Mouse (Mus musculus) heart, postnatal 4 days (tissue): ENCODE data around the gene Drc3. TPM values are rescaled to one million over a fixed set of nuclear protein-coding genes. Genes with fewer than 3 reads are reported as not detected.
A peak's percentile ranks its signal among the peaks of the same experiment; 100 is the strongest.

Source experiments
- DNase-seq: peaks from one replicate; pipeline ENCODE4 v3.0.0; 2021
- total RNA-seq, 2 experiments: library from RNA; stranded (reverse); gene quantifications; 2 replicates each; pipeline ENCODE4 v1.2.3; 2021

Drc3 gene
- total RNA-seq, result 1 to 10 TPM; 1.8 to 2.4 TPM

GRCm38 (mm10) chr11:60352559-60353411 is at the start of gene Drc3, which contains the start of gene Tom1l2:
TSS of gene Drc3 (plus strand) at chr11:60353329.
TSS of gene Tom1l2 (minus strand) at chr11:60352905.
- peak; percentile 99 for DNase-seq

GRCm38 (mm10) chr11:60303497-60303896 is 49.6 kb upstream of the Drc3 start:
- no peak for DNase-seq

GRCm38 (mm10) chr11:60305611-60306010 is 47.5 kb upstream of the Drc3 start:
- no peak for DNase-seq

- DNase-seq, result peak; percentile 63
These were observed 46.3 kb upstream of the Drc3 start for GRCm38 (mm10) chr11:60306834-60307233.

DNA sequence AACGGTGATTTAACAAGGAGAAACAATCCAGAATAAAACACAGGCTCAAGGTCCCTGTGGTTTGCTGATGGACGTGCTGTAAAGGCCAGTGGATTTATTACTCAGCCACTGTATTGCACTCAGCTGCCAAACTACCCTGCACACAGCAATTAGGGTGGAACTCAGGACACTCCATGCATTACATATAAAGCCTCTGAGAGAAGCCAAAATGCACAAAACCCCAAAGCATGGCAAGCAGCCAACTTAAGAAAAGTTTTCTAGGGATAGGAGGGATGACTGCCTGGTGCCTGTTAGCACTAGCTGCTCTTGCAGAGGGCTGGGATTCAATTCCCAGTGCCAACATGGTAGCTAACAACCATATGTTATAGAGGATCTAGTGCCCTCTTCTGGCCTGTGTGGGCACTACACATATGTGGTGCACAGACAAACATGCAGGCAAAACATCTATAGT is 45.7 kb upstream of the Drc3 start:
- no peak for DNase-seq

DNA sequence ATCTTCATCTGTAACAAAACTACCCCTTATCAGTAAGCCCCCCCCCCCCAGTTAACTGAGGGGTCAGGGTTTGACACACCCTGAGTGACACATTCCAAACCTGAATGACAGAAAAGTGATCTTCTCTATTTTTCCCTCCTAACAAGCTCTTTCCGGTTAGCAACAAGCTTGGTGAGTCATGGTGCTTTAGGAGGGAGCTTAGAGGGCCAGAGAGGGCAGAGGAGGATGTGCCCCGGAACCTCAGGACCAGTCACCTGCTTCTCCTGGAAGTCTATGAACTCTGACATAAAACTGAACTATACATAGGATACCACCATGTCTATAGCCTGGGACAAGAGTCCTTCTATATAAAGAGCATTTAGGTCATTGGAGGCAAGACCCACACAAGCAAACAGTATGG is 45.1 kb upstream of the Drc3 start:
- no peak for DNase-seq

DNA sequence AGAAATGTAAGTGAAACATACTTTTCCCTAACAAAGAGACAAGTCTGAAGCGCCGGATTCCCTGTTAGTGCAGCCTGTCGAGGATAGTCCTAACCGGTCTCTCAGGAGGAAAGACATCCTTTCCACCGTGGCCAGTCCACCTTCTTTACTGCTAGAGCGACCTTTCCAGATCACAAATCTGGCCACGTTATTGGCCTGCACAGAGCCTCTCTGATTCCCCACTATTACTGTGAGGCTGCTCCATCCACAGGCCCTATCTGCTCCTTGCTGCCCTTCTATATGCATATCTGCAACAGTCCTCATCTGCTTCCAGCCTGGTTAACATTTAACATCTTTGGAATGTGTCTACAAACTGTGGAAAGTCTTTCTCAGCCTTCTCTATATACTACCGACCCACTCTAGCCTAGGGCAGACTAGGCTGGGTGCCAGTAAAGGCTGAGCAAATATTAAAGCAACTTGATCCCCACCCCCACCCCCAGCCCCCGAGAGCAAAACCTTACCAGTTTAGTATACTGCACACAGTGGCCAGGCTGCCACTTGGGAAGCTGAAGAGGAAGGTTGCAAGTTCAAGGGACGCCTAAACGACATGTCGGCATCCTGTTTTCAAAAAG is 44.5 kb upstream of the Drc3 start:
- DNase-seq, result no peak

- DNase-seq, result no peak
These were observed 43.3 kb upstream of the Drc3 start for GRCm38 (mm10) chr11:60309875-60310274.

DNA sequence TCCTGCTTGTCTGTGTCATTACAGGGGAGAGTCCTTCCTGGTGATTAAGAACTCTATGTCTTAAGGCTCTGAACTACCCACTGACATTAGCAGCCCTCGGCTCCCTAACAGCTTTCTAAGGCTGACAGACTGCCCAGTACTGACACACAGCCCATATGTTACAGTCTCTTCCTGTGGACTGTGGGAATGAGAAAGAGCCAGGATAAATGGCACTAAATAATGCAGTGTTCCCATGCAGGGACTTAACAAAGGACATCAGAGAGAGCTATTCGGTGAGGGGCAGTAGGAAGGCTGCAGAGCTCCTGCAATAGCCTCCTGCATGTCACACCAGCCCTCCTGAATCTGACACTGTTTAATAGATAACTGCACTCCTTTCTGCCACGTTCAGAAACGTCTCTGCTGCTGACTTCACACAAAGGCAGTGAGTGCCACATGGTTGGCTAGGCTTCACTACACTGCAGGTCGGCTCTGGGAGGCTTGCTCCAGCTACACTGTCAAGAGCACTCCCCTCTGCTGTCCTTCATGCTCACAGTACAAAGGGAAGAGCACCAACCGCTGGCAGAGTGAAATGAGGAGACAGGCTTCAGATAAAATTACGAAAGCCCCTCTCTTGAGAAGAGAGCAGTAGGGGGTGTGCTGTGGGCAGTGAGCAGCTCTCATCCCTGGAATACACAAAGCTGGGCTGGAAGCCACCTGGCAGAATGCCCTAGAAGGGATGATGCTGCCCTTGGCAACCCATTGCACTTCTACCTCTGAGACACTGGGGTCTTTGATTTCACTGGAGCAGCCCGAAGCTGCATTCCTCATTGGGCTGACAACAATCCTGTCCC is 41.9 kb upstream of the Drc3 start:
- peak; percentile 90 for DNase-seq

DNA sequence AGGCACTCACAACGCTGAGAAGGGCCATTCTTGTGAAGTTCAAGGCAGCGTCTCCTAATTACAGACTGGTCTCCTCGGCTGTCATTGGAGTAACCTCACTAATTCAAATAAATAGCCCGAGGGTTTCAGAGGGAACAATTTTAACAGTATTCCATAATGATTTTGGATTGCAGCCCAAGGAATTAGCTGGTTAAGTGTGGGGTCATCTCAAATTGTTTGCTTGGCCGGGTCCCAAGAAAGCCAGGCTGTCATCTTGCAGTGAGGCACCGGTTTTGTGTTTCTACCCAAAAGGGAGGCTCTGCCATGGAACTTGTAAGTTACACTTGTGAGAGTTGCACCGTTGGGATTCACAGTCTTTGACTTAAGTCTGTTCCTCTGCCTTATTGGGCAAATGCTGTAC is 36.9 kb upstream of the Drc3 start:
- DNase-seq, result no peak

DNA sequence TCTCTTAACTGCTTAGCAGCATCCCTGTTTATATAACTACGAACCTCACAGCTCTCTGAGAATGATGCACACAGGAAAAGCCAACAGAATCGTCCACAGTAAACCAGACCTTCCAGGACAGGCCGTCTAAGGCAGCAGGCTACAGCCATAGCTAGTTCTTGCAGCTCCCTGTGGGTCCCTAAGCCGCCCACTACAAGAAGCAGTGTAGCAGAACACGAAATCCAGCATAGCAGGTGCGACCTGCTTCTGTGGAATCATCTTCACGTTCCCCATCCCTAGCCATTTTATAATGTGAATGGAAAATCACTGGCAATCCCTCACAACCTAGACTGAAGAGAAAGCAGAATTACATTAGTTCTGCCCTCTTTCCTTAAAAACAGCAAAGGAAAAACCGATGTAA is 36.2 kb upstream of the Drc3 start:
- DNase-seq, result no peak

DNA sequence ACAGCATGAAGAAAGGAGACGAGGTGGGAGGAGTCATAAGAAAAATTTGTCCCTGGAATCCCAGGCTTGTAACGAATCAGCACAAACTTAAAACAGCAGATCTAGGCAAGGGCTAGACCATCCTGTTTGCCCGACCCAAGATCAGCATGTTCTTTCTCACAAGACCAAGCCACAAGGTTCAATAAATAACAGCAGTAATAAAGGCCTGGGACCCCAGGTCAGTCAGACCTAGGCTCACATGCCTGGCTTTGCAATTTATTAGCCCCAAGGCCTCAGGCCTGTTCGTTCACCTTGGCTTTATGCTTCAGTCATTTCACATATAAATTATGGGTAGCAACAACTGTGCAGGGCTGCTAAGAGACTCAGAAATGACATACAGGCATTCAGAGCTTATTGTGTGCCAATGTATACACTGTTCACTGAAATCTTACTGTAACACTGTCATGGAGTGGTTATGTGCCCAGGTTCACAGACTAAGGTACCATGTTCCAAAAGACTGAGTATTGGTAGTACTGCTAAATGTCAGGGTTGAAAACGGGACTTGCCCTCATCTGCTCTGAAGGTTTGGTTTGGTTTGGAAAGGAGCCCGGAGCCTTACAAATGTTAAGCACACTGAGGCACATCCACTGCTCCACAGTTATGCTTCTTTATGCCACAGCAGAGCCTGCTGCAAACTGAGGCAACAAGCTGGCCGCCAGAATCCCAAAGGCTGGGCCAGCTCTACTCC is 35.6 kb upstream of the Drc3 start:
- DNase-seq, result no peak

- DNase-seq, result no peak
These were observed 34.4 kb upstream of the Drc3 start for GRCm38 (mm10) chr11:60318716-60319115.

DNA sequence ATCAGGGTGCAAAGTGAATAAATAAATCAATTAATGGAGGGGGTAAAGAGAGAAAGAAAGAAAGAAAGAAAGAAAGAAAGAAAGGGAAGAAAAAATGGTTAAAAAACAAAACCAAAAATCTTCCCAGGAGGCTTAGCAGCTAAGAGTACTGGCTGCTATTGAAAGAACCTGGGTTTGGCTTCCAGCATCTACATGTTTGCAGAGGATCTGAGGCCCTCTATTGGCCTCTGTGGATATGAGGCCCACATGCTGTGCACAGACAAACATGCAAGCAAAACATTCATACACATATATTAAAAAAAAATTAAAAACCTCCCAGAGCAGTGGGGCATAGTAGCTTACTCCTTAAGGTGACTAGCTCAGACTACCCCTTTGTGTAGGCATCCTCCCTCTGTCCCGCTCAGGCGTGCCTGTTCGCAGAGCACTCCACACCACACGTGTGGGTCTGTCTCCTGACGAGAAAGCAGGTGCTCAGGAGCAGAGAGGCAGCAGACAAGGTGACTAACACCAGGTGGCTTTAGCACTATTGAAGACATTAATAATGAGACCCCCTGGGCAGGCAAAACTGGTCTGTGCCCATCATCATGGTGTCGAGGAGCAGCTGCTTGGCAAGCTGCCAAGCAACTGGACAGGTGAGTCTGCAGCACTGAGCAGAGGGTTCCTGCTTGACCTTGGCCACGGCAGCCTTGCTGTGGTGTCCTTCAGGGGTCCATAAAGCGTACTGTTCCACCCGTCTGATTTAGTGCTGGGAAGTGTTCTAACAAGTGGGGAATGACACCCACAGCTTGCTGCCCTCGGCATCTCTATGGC is 33.7 kb upstream of the Drc3 start:
- no peak for DNase-seq

DNA sequence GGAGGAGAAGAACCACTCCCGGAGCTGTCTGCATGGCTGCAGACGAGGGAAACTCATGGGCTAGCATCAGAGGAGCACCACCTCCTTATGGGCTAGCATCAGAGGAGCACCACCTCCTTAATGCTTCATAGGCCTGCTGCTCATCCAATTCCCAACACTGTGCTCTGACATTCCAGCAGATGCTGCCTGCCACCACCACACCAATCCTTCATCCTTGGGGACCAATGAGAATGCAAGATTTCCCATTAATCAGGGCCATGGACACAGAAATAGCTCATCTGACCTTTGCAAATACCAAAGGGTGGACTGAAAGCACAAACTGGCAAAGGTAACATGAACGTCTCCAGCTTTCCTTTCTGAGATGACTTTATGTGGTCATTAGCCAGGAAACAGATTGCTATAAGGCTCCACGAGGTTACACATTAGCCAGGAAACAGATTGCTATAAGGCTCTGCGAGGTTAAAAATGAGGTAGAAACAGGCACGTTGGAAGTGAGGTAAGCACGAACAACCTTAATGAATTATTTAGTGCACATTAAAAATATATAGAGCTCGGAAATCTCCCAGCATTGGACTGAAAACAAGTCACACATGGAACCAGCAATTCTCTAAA is 32.6 kb upstream of the Drc3 start:
- no peak for DNase-seq

DNA sequence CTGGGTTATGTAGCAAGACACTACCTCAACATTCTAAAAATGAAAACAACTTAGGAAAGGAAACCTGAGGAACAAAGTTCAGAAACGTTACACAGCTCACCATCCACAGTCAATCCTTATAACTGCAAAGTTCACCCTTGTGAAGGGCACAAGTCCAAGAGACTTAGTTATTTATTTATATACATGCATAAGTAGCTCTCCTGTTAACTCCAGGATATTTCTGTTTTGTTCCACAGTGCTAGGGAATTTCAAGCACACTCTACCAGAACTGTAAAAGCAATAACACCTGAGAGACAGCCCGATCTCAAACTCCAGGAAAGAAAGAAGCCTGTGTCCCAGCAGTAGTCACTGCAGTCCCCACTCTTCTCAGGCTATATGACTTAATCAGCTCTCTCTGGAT is 31.7 kb upstream of the Drc3 start:
- no peak for DNase-seq

- DNase-seq, result no peak
These were observed 29.4 kb upstream of the Drc3 start for GRCm38 (mm10) chr11:60323731-60324130.

GRCm38 (mm10) chr11:60330551-60330950 is 22.6 kb upstream of the Drc3 start:
- no peak for DNase-seq

GRCm38 (mm10) chr11:60333461-60333860 is 19.7 kb upstream of the Drc3 start:
- DNase-seq, result no peak

DNA sequence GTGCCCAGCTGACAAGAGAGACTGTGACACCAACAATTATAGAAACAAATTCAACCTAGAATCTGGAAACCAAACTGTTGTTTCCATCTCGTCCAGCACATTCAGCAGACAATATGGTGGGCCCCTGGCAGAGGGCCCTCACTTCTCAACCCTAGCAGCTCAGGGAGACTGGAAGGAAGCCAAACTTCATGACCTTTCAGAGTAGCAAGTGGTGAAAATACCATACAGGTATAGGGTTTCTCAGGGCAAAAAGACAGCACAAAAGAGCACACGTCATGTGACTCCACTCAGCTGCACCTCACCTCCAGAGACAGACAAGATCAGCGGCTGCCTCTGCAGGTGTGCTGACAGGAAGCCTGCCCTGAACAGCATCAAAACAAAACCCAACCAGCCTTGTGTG is 19.0 kb upstream of the Drc3 start:
- DNase-seq, result no peak

GRCm38 (mm10) chr11:60335771-60336170 is 17.4 kb upstream of the Drc3 start:
- no peak for DNase-seq
